Mouse (Mus musculus) MEL (cell line): ENCODE results near the gene Tcp10a. TPM values are rescaled to one million over a fixed set of nuclear protein-coding genes. Genes with fewer than 3 reads are reported as not detected.
"Not testable (repeated sequence)": the region's sequence is repeated elsewhere in the genome, so short reads cannot be mapped to it uniquely, and the experiment has no call there.

Experiments
- DNase-seq: peaks from one replicate; pipeline ENCODE4 v3.0.0; 2011; ENCODE audit warnings: low read depth, low spot score
- H3K27ac ChIP-seq: 2 replicates; pipeline ENCODE4 v1.5.1; 2012; ENCODE audit warnings: low read depth, mild to moderate bottlenecking, control low read depth, low read length, moderate library complexity; ENCODE audit not compliant: control insufficient read depth
- H3K27me3 ChIP-seq, 2 experiments: fragments of 150-350 bp in 1 of 2; sonication (generic) in 1 of 2; 2 replicates each; pipeline ENCODE4 v1.6.1; 2012; ENCODE audit warnings: low read length in 2 of 2, mild to moderate bottlenecking in 2 of 2, improper control_type of control experiment in 1 of 2, moderate library complexity in 1 of 2; ENCODE audit not compliant: insufficient read depth in 2 of 2, control insufficient read depth in 1 of 2
- H3K36me3 ChIP-seq, 2 experiments: 2 replicates each; pipeline ENCODE4 v1.6.1; 2012 to 2014; ENCODE audit warnings: low read length in 2 of 2, improper control_type of control experiment in 1 of 2, inconsistent platforms in 1 of 2, mild to moderate bottlenecking in 1 of 2; ENCODE audit not compliant: insufficient read depth in 2 of 2, control insufficient read depth in 1 of 2
- H3K4me1 ChIP-seq, 2 experiments: fragments of 150-350 bp in 1 of 2; sonication (generic) in 1 of 2; 2 replicates each; pipeline ENCODE4 v1.6.1; 2012; ENCODE audit warnings: low read length in 2 of 2, improper control_type of control experiment in 1 of 2, mild to moderate bottlenecking in 1 of 2; ENCODE audit not compliant: insufficient read depth in 2 of 2, control insufficient read depth in 1 of 2
- H3K4me3 ChIP-seq, 2 experiments: fragments of 150-350 bp in 1 of 2; sonication (generic) in 1 of 2; 2 replicates each; pipeline ENCODE4 v1.5.1; 2012; ENCODE audit warnings: low read depth in 2 of 2, low read length in 2 of 2, mild to moderate bottlenecking in 2 of 2, moderate library complexity in 2 of 2, control low read depth in 1 of 2, improper control_type of control experiment in 1 of 2; ENCODE audit not compliant: control insufficient read depth in 1 of 2, insufficient read depth in 1 of 2
- H3K79me2 ChIP-seq: 2 replicates; pipeline ENCODE4 v1.6.1; 2012; ENCODE audit warnings: mild to moderate bottlenecking, low read length, moderate library complexity; ENCODE audit not compliant: control insufficient read depth, poor library complexity, insufficient read depth
- H3K9ac ChIP-seq: 2 replicates; pipeline ENCODE4 v1.6.1; 2012; ENCODE audit warnings: low read depth, mild to moderate bottlenecking, control low read depth, low read length, moderate library complexity; ENCODE audit not compliant: control insufficient read depth, poor library complexity, severe bottlenecking
- H3K9me3 ChIP-seq: fragments of 150-350 bp; sonication (generic); replicated peaks from 2 replicates; pipeline ENCODE4 v1.6.1; 2012; ENCODE audit warnings: mild to moderate bottlenecking, low read length, improper control_type of control experiment, moderate library complexity; ENCODE audit not compliant: insufficient read depth
- polyA plus RNA-seq, 2 experiments: library from polyadenylated mRNA; stranded (reverse) in 1 of 2; unstranded in 1 of 2; fragments of >175 nt in 1 of 2; fragments of >200 nt in 1 of 2; gene quantifications; 2 replicates each; pipeline versions ENCODE4 v1.2.1 to v1.2.4; 2012; ENCODE audit warnings: low replicate concordance in 2 of 2, low read depth in 1 of 2; ENCODE audit not compliant: insufficient read length in 2 of 2, insufficient read depth in 1 of 2, missing spikeins in 1 of 2
- total RNA-seq: library from RNA; depleted of rRNA; stranded (reverse); fragments of 300-350 nt; gene quantifications from 2 replicates; pipeline ENCODE4 v1.2.3, GENCODE M21; 2012

Tcp10a gene
- total and polyA plus RNA-seq, 3 experiments: not detected

- H3K27ac ChIP-seq, H3K79me2 ChIP-seq, H3K9me3 ChIP-seq, H3K4me1 ChIP-seq, H3K4me3 ChIP-seq, H3K36me3 ChIP-seq, H3K27me3 ChIP-seq, DNase-seq, H3K9ac ChIP-seq: not testable (repeated sequence)
These were observed 45.0 kb downstream of the Tcp10a start for GRCm38 (mm10) chr17:7369401-7369800.

- not testable (repeated sequence) for DNase-seq, H3K9me3 ChIP-seq, H3K9ac ChIP-seq, H3K79me2 ChIP-seq, H3K36me3 ChIP-seq, H3K4me1 ChIP-seq, H3K4me3 ChIP-seq, H3K27ac ChIP-seq, H3K27me3 ChIP-seq
These were observed 47.4 kb downstream of the Tcp10a start, which contains the start of gene Gm49630 for GRCm38 (mm10) chr17:7371879-7372278. Gm49630 (minus strand) TSS chr17:7371979.

- H3K79me2 ChIP-seq, H3K9me3 ChIP-seq, H3K9ac ChIP-seq, H3K36me3 ChIP-seq, H3K4me1 ChIP-seq, H3K4me3 ChIP-seq, DNase-seq, H3K27ac ChIP-seq, H3K27me3 ChIP-seq: not testable (repeated sequence)
These were observed 52.7 kb downstream of the Tcp10a start for GRCm38 (mm10) chr17:7376951-7377700.

- H3K4me1 ChIP-seq, H3K27ac ChIP-seq, H3K9me3 ChIP-seq, DNase-seq, H3K27me3 ChIP-seq, H3K36me3 ChIP-seq, H3K9ac ChIP-seq, H3K79me2 ChIP-seq, H3K4me3 ChIP-seq: not testable (repeated sequence)
These were observed 53.5 kb downstream of the Tcp10a start for GRCm38 (mm10) chr17:7377907-7378306.

GRCm38 (mm10) chr17:7382711-7383110, 58.3 kb downstream of the Tcp10a start:
- H3K9me3 ChIP-seq, H3K36me3 ChIP-seq, DNase-seq, H3K4me3 ChIP-seq, H3K79me2 ChIP-seq, H3K27ac ChIP-seq, H3K27me3 ChIP-seq, H3K4me1 ChIP-seq, H3K9ac ChIP-seq: not testable (repeated sequence)

GRCm38 (mm10) chr17:7383167-7384143, 59.0 kb downstream of the Tcp10a start:
- H3K4me3 ChIP-seq, H3K9ac ChIP-seq, H3K27ac ChIP-seq, H3K79me2 ChIP-seq, DNase-seq, H3K36me3 ChIP-seq, H3K4me1 ChIP-seq, H3K27me3 ChIP-seq, H3K9me3 ChIP-seq: not testable (repeated sequence)

GRCm38 (mm10) chr17:7385364-7385763, 60.9 kb downstream of the Tcp10a start, which contains the start of gene Unc93a2:
Unc93a2 (minus strand) TSS chr17:7385464.
- H3K4me3 ChIP-seq, H3K79me2 ChIP-seq, H3K9ac ChIP-seq, H3K27me3 ChIP-seq, H3K27ac ChIP-seq, H3K9me3 ChIP-seq, H3K36me3 ChIP-seq, H3K4me1 ChIP-seq, DNase-seq: not testable (repeated sequence)
